In the genomic region with DNA sequence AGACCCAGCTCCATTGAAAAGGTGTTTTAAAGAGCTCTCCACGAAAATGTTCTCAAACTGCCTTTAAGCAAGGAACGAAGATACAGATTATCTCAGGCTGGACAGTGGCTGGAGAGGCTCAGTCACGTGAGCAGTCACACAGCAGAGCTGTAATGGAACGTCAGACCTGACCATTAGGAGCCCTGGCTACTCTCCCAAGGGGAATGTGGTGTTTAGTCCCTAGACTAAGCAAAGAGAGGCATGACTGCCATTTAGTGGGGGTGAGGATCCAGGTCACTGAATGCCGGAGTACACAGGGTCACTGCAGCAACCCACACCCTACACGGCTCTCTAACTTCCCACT, we compare ENCODE assay signal across 18 mouse cellular contexts.
DNase-seq lines count a peak whose midpoint lies in the region; ATAC-seq and TF ChIP-seq lines count a peak whose summit lies in the region.
"Had no signal": no experiment of that assay in that cellular context is flagged by ENCODE, and none has a peak within 500 bp of the region (broad histone marks: within the 10 kb centered on the region; RNA-seq: fewer than 3 reads in every experiment).

No protein-coding gene starts in this region.

- peaks cover 42% of the 10 kb centered on the region for H3K36me3 ChIP-seq in heart, embryonic 14.5 days (ENCODE audit: control insufficient read depth, insufficient read depth, low read length)
- H3K36me3 ChIP-seq in liver, embryonic 12.5 days: no peaks in the 10 kb centered on the region
- H3K36me3 ChIP-seq in liver, embryonic 11.5 days (ENCODE audit: control insufficient read depth, insufficient read depth, low read length): no peaks in the 10 kb centered on the region
- H3K36me3 ChIP-seq: liver, embryonic 15.5 days had no signal

- H3K4me3 ChIP-seq in heart, embryonic 14.5 days (ENCODE audit: control insufficient read depth in 1 of 2, insufficient read depth in 1 of 2, low read depth in 1 of 2, low read length in 2 of 2): no peak overlapping the region
- H3K4me3 ChIP-seq in liver, embryonic 12.5 days: no peak overlapping the region
- H3K4me3 ChIP-seq in liver, embryonic 11.5 days (ENCODE audit: low read depth, low read length): no peak overlapping the region
- H3K4me3 ChIP-seq: embryonic facial prominence, embryonic 15.5 days; forebrain, embryonic 15.5 days; hindbrain, embryonic 13.5 days; liver, embryonic 15.5 days; myocyte had no signal

- H3K27ac ChIP-seq in heart, embryonic 14.5 days (replicated peaks in 1 of 2; ENCODE audit: control insufficient read depth in 1 of 2, insufficient read depth in 1 of 2, low read depth in 2 of 2, low read length in 2 of 2): peak overlapping the region; percentile 66 to 76
- 0 out of 2 replicates have a peak overlapping the region, but pooled peaks have one; percentile 4 for H3K27ac ChIP-seq in liver, embryonic 12.5 days
- no peak overlapping the region for H3K27ac ChIP-seq in liver, embryonic 11.5 days (ENCODE audit: low read depth, low read length)
- H3K27ac ChIP-seq: embryonic facial prominence, embryonic 15.5 days; forebrain, embryonic 15.5 days; hindbrain, embryonic 13.5 days; liver, embryonic 15.5 days had no signal

- ATAC-seq in cerebellum, adult (ENCODE audit: insufficient number of reproducible peaks, low FRiP score, low TSS enrichment): 0 out of 2 replicates have a peak, but pooled peaks have one; percentile 38
- ATAC-seq in heart, embryonic 14.5 days (ENCODE audit: insufficient number of reproducible peaks, insufficient read depth, low FRiP score, low read depth): peak; percentile 36; the same call in 1 of the 2 replicates
- ATAC-seq in liver, embryonic 12.5 days: no peak
- no peak for ATAC-seq in liver, embryonic 11.5 days (replicated peaks; ENCODE audit: low FRiP score)
- ATAC-seq in Patski: peak; percentile 37
- no peak for ATAC-seq in frontal cortex, adult (ENCODE audit: low TSS enrichment)
- ATAC-seq: forebrain, embryonic 15.5 days had no signal

- POLR2A ChIA-PET in Patski (lab: Charles Lee): no interaction called here

- WGBS in heart, embryonic 14.5 days: 43% methylated on average over 6 of the region's 6 CpGs
- 71% methylated on average over 6 of the region's 6 CpGs for WGBS in liver, embryonic 12.5 days (ENCODE audit: insufficient replicate concordance)
- WGBS in liver, embryonic 11.5 days: 79% methylated on average over 6 of the region's 6 CpGs

- in situ Hi-C loops in Patski (cut with MboI; ENCODE audit: low pct_unique_long_range_greater_than_20kb): no loop called here

- H3K4me1 ChIP-seq in heart, embryonic 14.5 days (ENCODE audit: control insufficient read depth in 2 of 2, insufficient read depth in 2 of 2, low read length in 2 of 2): peaks cover 21% of the 10 kb centered on the region in 2 experiments
- no peaks in the 10 kb centered on the region for H3K4me1 ChIP-seq in liver, embryonic 12.5 days
- H3K4me1 ChIP-seq in liver, embryonic 11.5 days (replicated peaks; ENCODE audit: control insufficient read depth, insufficient read depth, low read length): no peaks in the 10 kb centered on the region; the same call in 1 of the 2 replicates
- H3K4me1 ChIP-seq: liver, embryonic 15.5 days had no signal

- CTCF ChIA-PET in Patski (lab: Charles Lee): no interaction called here

- H3K9me3 ChIP-seq in heart, embryonic 14.5 days (ENCODE audit: control insufficient read depth, low read length): no peaks in the 10 kb centered on the region
- H3K9me3 ChIP-seq in liver, embryonic 12.5 days (replicated peaks): no peaks in the 10 kb centered on the region
- no peaks in the 10 kb centered on the region for H3K9me3 ChIP-seq in liver, embryonic 11.5 days (ENCODE audit: control insufficient read depth, low read length)
- H3K9me3 ChIP-seq: embryonic facial prominence, embryonic 15.5 days; forebrain, embryonic 15.5 days; hindbrain, embryonic 13.5 days; liver, embryonic 15.5 days had no signal

- no peaks in the 10 kb centered on the region for H3K27me3 ChIP-seq in heart, embryonic 14.5 days (ENCODE audit: control insufficient read depth, insufficient read depth, low read length)
- H3K27me3 ChIP-seq in liver, embryonic 12.5 days (replicated peaks): no peaks in the 10 kb centered on the region
- no peaks in the 10 kb centered on the region for H3K27me3 ChIP-seq in liver, embryonic 11.5 days (replicated peaks; ENCODE audit: control insufficient read depth, insufficient read depth, low read length)
- no peaks in the 10 kb centered on the region for H3K27me3 ChIP-seq in Patski
- H3K27me3 ChIP-seq: CH12.LX; embryonic facial prominence, embryonic 15.5 days; forebrain, embryonic 15.5 days; hindbrain, embryonic 13.5 days; liver, embryonic 15.5 days had no signal

- H3K4me2 ChIP-seq in heart, embryonic 14.5 days (ENCODE audit: low read length): peak overlapping the region; percentile 1; the same call in 1 of the 2 replicates
- H3K4me2 ChIP-seq in liver, embryonic 12.5 days: no peak overlapping the region
- no peak overlapping the region for H3K4me2 ChIP-seq in liver, embryonic 11.5 days
- H3K4me2 ChIP-seq: embryonic facial prominence, embryonic 15.5 days; forebrain, embryonic 15.5 days; hindbrain, embryonic 13.5 days; liver, embryonic 15.5 days had no signal

- H3K9ac ChIP-seq in heart, embryonic 14.5 days (ENCODE audit: low read length): no peak overlapping the region
- no peak overlapping the region for H3K9ac ChIP-seq in liver, embryonic 12.5 days
- H3K9ac ChIP-seq in liver, embryonic 11.5 days (ENCODE audit: low read depth, low read length): no peak overlapping the region
- H3K9ac ChIP-seq: embryonic facial prominence, embryonic 15.5 days; forebrain, embryonic 15.5 days; hindbrain, embryonic 13.5 days; liver, embryonic 15.5 days had no signal

- no peak for TF ChIP-seq CTCF in Patski (IDR thresholded peaks at IDR 0.05)

- no peak for DNase-seq in cerebellum, postnatal 4 days (ENCODE audit: low spot score in 2 of 2)
- no peak for DNase-seq in heart, postnatal 4 days
- DNase-seq in liver, embryonic 11.5 days (ENCODE audit: low spot score): no peak
- no peak for DNase-seq in Patski (ENCODE audit: low read depth, low spot score)
- DNase-seq: cerebellum, adult 18-20 months; kidney, adult 18-20 months; left cerebral cortex, postnatal 4 days; thymus, adult 2 months had no signal

Comparison
In these comparisons a context has a peak if more than half of its experiments do, and no peak if none do; other contexts are left out.
1. ATAC-seq: peak in cerebellum, adult (single experiment), heart, embryonic 14.5 days (single experiment) and Patski (single experiment); none in liver, embryonic 12.5 days (single experiment), liver, embryonic 11.5 days (single experiment) and frontal cortex, adult (single experiment).